Mouse (Mus musculus) liver, adult 2 months (tissue): ENCODE data around the gene Plppr1.

Experiments
- CTCF ChIP-seq: fragments of 200-500 bp; IDR thresholded peaks from 2 replicates; pipeline ENCODE4 v1.5.1; 2011; ENCODE audit warnings: low read depth, low read length, control low read depth
- POLR2A ChIP-seq: fragments of 200-500 bp; IDR thresholded peaks from 2 replicates; pipeline ENCODE4 v1.6.1; 2011; ENCODE audit warnings: low read length, control low read depth; ENCODE audit not compliant: insufficient read depth; ENCODE audit errors: extremely low read depth

DNA sequence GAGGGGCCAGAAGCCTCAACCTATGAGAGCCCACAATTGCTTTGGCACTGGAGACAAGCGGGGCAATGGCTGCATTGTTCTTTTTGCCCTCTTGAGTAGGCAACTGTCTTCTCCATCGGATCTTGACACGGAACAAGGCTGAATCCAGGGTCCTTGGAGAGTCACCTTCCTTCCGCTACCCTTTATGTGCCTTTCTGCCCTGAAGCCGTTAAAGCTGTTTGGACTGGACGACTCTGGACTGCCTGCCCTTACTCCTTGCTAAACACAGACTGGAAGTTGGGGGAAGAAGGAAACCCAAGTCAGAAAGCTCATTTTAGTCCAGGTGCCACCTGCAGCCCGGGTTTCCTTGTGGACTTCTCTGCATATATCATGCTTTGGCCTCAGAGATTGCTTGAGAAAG, 516 bp upstream of the Plppr1 start:
- TF ChIP-seq CTCF (no peak), POLR2A (no peak)
